In the genomic region with DNA sequence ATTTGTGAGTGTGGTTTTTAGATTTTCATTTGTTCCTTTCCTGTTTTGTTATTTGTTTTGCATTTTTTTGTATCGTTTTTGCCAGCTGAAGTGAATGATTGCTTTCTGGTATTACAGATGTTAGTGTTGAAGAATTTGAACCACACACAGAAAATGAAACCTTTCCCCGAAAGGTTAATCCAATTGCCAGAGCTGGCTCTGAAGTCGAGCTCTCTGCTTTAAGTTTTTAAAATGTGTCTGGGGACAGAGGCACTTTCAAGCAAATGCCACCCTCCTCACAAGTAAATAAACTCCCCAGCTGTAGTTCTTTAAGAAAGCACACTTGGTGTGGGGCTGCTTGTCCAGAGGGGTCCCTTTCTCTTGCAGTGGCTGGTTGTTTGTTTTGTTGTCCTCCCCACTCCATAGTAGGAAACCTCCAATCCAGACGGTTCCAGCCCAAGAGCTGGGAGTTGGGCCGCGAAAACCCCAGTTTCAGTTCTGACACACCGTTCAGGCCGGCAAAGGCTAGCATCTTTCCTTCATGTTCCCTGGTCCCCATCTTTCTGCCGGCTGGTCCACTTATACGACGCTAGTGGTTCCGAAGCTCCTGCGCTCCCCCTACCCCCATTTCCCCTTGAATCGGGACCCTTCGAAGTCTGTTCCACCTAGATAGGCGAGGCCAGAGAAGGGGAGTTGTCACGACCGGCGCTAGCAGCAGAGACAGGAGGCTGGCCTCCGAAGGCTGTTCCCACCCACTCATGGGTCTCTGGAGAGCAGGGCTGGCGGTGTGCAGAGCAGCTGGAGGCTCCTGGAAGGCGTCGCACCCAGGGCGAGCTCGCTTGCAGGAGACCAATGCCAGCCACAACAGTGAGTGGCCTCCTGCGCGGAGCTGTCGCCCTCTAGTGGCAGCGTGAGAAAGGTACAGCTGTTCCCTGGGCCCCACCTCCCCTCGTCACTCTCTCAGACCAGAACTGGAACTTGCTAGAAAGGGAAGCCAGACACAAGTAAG, we compare ENCODE assay signal across 8 mouse cellular contexts. TPM values are rescaled to one million over a fixed set of nuclear protein-coding genes. Genes with fewer than 3 reads are reported as not detected.
DNase-seq lines count a peak whose midpoint lies in the region; ATAC-seq lines count a peak whose summit lies in the region.

No protein-coding gene starts in this region.

- peak overlapping the region; percentile 45 for H3K4me3 ChIP-seq in hindbrain, embryonic 13.5 days

- DNase-seq in R1 (ENCODE audit: low read depth, low spot score) = peak; percentile 88
- peak; percentile 93 for DNase-seq in cerebellum, postnatal 14 days
- DNase-seq in frontal cortex, postnatal 14 days (ENCODE audit: low spot score in 2 of 2) = peak; percentile 77 to 87
- peak; percentile 83 to 90 for DNase-seq in layer of hippocampus, postnatal 25 days (ENCODE audit: extremely low spot score in 1 of 2, low spot score in 1 of 2)
- DNase-seq in lung, postnatal 14 days = peak; percentile 94
- peak; percentile 90 for DNase-seq in ovary, postnatal 36 days (ENCODE audit: low spot score)
- DNase-seq in thymus, postnatal 25 days = peak; percentile 89

- 6% methylated on average over 30 of the region's 30 CpGs for WGBS in hindbrain, embryonic 13.5 days

- ATAC-seq in hindbrain, embryonic 13.5 days (ENCODE audit: low FRiP score) = peak; percentile 96

- H3K27me3 ChIP-seq in hindbrain, embryonic 13.5 days = peaks cover 9% of the 10 kb centered on the region; the same call in 1 of the 2 replicates

- H3K9ac ChIP-seq in hindbrain, embryonic 13.5 days = peak overlapping the region; percentile 75

- H3K36me3 ChIP-seq in hindbrain, embryonic 13.5 days = no peaks in the 10 kb centered on the region

- H3K9me3 ChIP-seq in hindbrain, embryonic 13.5 days = no peaks in the 10 kb centered on the region

- peaks cover 6% of the 10 kb centered on the region; the same call in 1 of the 2 replicates for H3K4me1 ChIP-seq in hindbrain, embryonic 13.5 days (replicated peaks)

- H3K4me2 ChIP-seq in hindbrain, embryonic 13.5 days = peak overlapping the region; percentile 78

- peak overlapping the region; percentile 55; the same call in 1 of the 2 replicates for H3K27ac ChIP-seq in hindbrain, embryonic 13.5 days

RNA-seq across cellular contexts. Expression of a gene that starts 25.0 kb away (rescaled TPM):
- 18.5 and 25.5 TPM in 2 replicates for polyA plus RNA-seq in hindbrain, embryonic 13.5 days (2015; fragmentation: Nextera tagmentation; extraction: Ambion mirVana)
- under 1 TPM in 1 of 2 experiments, not detected in 1; 0.17 TPM for total RNA-seq in layer of hippocampus, postnatal 25 days (2021)

Comparison
In these comparisons a context has a peak if more than half of its experiments do, and no peak if none do; other contexts are left out.
1. Peak in every context shown above with its lines: DNase-seq, ATAC-seq, H3K4me3 ChIP-seq and H3K27ac ChIP-seq.